Mouse (Mus musculus): ENCODE measurements at regions not wholly inside any gene's neighbourhood (a gene's known extent, or its start where the extent isn't known, plus 50 kb on each side); places are given as distances from the start of the nearest gene placed in this dataset.

DNA sequence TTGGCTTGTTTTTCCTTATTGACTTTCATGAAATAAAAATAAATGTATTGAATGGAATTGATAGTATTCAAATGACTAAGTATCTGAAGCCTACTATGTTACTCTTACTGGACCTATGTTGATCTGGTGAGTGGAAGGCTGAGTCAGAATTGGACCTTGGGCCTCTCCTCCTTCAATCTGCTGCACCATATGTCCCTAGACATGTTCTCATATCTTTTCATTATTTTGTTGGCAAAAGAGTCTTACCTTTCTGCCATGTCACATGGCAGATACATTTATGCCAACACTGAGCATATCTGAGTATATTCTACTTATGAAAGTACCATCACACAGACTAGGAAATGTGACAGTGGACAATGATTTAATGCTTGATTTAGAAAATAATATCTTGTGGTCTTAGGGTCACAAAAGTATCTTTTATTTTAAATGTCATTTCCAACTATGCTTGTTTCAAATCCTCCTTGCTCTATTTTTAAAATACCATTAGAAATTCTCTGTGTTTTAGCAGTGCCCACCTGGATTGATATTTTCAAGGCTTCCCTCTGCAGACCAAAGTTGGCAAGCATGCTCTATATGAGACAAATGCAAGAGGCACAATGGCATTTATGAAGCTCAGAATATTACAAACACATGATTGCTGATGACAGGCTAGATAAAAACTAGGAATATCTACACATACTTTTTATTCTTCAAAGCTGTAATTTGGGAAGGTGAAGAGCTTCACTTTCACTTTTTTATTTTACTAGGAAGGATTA lies 825.7 kb downstream of the Rfpl4b start:
- TF ChIP-seq CTCF (IDR thresholded peaks at IDR 0.05): no peak
- POLR2A ChIA-PET: no interaction called here
- H3K27me3 ChIP-seq: no peaks in the 10 kb centered on the region
- DNase-seq (ENCODE audit: low read depth, low spot score) (no peak), ATAC-seq (no peak)
- CTCF ChIA-PET: no interaction called here
- in situ Hi-C loops (cut with MboI; ENCODE audit: low pct_unique_long_range_greater_than_20kb): no loop called here

- DNase-seq (ENCODE audit: low read depth, low spot score) (no peak), ATAC-seq (no peak)
- ChIA-PET POLR2A (no interaction called here), CTCF (no interaction called here)
- in situ Hi-C loops (cut with MboI; ENCODE audit: low pct_unique_long_range_greater_than_20kb): no loop called here
- TF ChIP-seq CTCF (IDR thresholded peaks at IDR 0.05): no peak
- no peaks in the 10 kb centered on the region for H3K27me3 ChIP-seq
Observed at GRCm38 (mm10) chr10:37988297-37989263, 833.0 kb downstream of the Rfpl4b start.

DNA sequence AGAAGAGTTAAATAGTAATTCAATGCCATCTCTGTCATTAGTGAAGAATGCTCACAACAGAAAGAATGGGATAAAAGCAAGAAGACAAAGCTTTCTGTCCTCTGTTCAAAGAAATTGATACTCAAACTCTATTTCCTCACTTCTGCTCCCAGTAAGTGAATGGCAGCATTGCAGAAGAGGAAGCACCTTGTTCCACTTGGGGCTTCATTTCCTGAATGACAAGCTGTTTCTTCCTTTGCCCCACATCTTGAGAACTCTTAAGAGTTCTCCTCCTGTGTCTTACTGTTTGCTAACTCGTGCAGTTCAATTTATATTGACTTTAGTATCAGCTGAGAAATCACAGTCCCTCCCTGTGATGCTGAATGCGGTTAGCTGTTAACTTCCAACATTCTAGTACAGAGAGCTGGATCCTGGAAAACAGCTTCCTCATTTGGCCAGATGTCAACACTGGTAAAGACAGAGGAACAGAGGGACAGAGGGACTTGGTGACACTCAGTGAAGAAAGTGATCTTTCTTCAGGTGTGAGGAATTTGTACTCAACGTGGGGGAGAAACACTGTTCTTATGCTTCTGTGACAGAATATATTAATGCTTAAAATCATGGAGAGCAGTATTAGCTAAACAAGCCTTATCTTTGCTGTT lies 840.3 kb upstream of the Marcks start:
- ChIA-PET CTCF (no interaction called here), POLR2A (interaction anchor here (0.6 kb wide), 1 partner anchor 29 kb away, joined by 4 read pairs; no protein-coding TSS in a partner anchor)
- no peaks in the 10 kb centered on the region for H3K27me3 ChIP-seq
- no peak for ATAC-seq
- in situ Hi-C loops (cut with MboI; ENCODE audit: low pct_unique_long_range_greater_than_20kb): no loop called here
- no peak for TF ChIP-seq CTCF (IDR thresholded peaks at IDR 0.05)
- no peak for DNase-seq (ENCODE audit: low read depth, low spot score)

DNA sequence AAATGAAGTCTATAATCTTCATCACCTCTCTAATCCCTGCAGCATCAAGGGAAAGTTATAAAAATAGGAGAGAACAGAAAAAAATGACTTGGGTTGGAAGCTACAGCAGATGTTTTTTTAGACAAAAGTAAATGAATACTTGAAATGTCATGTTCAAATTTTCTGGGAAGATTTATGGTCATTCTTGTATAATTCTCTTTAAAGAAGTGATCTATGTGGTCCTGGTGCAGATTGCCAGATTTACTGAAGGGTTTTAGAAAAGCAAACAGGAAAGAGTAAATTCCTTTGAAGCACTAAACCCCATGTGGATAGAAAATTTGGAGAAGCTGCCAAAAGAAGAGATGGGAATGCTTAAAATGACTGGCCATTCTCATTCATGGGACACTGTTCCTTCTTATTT lies 821.3 kb upstream of the Marcks start:
- ATAC-seq (no peak), DNase-seq (ENCODE audit: low read depth, low spot score) (no peak)
- H3K27me3 ChIP-seq: no peaks in the 10 kb centered on the region
- POLR2A ChIA-PET: no interaction called here
- in situ Hi-C loops (cut with MboI; ENCODE audit: low pct_unique_long_range_greater_than_20kb): no loop called here
- TF ChIP-seq CTCF (IDR thresholded peaks at IDR 0.05): no peak
- CTCF ChIA-PET: interaction anchor here (1.0 kb wide), 1 partner anchor 16 kb away, joined by 4 read pairs; no protein-coding TSS in a partner anchor

GRCm38 (mm10) chr10:37914780-37915179 lies 776.1 kb upstream of the Marcks start:
- in situ Hi-C loops (cut with MboI; ENCODE audit: low pct_unique_long_range_greater_than_20kb): no loop called here
- no peak for TF ChIP-seq CTCF (IDR thresholded peaks at IDR 0.05)
- ChIA-PET CTCF (no interaction called here), POLR2A (interaction anchor here (0.5 to 0.7 kb wide), 2 partner anchors 120 to 320 kb away, joined by 3 read pairs; no protein-coding TSS in a partner anchor)
- ATAC-seq: no peak
- no peak for DNase-seq (ENCODE audit: low read depth, low spot score)
- no peaks in the 10 kb centered on the region for H3K27me3 ChIP-seq

DNA sequence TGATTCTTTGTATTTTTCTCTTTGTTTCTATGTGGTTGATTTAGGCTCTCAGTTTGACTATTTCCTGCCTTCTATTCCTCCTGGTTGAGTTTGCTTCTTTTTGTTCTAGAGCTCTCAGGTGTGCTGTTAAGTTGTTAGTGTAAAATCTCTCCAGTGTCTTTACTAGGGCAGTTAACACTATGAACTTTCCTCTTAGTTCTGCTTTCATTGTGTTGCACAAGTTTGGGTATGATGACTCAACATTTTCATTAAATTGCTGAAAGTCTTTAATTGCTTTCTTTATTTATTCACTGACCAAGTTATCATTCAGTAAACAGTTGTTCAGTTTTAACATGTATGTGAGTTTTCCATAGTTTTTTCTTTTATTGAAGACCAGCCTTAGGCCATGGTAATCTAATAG lies 772.9 kb upstream of the Marcks start:
- H3K27me3 ChIP-seq: no peaks in the 10 kb centered on the region
- CTCF ChIA-PET: no interaction called here
- TF ChIP-seq CTCF (IDR thresholded peaks at IDR 0.05): no peak
- ATAC-seq (no peak), DNase-seq (ENCODE audit: low read depth, low spot score) (no peak)
- POLR2A ChIA-PET: no interaction called here
- in situ Hi-C loops (cut with MboI; ENCODE audit: low pct_unique_long_range_greater_than_20kb): no loop called here

GRCm38 (mm10) chr10:37908276-37908675 lies 769.6 kb upstream of the Marcks start:
- TF ChIP-seq CTCF (IDR thresholded peaks at IDR 0.05): no peak
- no peak for ATAC-seq

DNA sequence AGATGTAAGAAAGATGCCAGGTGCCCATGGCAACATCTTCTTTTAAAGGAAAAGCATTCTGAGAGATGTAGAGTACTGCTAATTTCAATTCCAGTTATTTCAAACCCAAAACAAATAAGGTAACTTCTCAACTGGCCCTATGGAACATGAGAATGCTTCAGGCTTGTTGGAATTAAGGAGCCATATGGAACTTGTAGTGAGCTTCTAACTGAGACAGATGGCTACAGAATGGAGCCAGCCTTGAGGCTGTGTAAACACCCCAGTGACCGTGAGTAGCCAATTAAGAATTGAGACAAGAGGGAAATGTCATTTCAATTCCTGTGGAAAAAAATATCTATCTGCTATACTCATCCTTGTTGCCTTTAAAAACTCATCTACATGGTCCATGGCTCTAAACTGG lies 769.0 kb upstream of the Marcks start:
- TF ChIP-seq CTCF (IDR thresholded peaks at IDR 0.05): no peak
- DNase-seq (ENCODE audit: low read depth, low spot score) (no peak), ATAC-seq (no peak)
- H3K27me3 ChIP-seq: no peaks in the 10 kb centered on the region
- CTCF ChIA-PET: no interaction called here
- in situ Hi-C loops (cut with MboI; ENCODE audit: low pct_unique_long_range_greater_than_20kb): no loop called here
- POLR2A ChIA-PET: no interaction called here

More at GRCm38 (mm10) chr10:37908276-37908675, 769.6 kb upstream of the Marcks start:
- H3K27me3 ChIP-seq: no peaks in the 10 kb centered on the region
- ChIA-PET POLR2A (no interaction called here), CTCF (no interaction called here)
- DNase-seq (ENCODE audit: low read depth, low spot score): no peak
- in situ Hi-C loops (cut with MboI; ENCODE audit: low pct_unique_long_range_greater_than_20kb): no loop called here

- POLR2A ChIA-PET: no interaction called here
- in situ Hi-C loops (cut with MboI; ENCODE audit: low pct_unique_long_range_greater_than_20kb): no loop called here
- CTCF ChIA-PET: no interaction called here
- ATAC-seq (no peak), DNase-seq (ENCODE audit: low read depth, low spot score) (no peak)
- TF ChIP-seq CTCF (IDR thresholded peaks at IDR 0.05): no peak
- no peaks in the 10 kb centered on the region for H3K27me3 ChIP-seq
Observed at GRCm38 (mm10) chr10:37887961-37888360, 749.2 kb upstream of the Marcks start.

DNA sequence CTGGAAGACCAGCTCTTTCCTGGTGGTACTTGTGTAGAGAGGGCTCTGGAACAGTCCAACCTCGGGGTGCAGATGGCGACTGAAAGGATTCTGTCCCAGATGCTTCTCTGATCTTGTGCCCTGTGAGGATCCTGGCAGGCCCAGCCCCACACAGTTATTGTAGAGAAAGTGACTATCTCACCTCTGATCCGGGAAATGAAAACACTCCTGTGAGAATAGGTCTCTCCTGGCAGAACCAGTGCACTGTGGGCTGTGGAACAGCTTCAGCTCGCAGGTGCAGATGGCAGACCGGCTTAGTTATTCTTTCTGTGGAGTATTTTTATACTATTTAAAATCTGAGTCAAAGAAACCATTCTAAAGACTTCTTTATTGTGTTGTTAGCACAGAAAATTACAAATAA lies 742.1 kb upstream of the Marcks start:
- POLR2A ChIA-PET: no interaction called here
- in situ Hi-C loops (cut with MboI; ENCODE audit: low pct_unique_long_range_greater_than_20kb): no loop called here
- no peaks in the 10 kb centered on the region for H3K27me3 ChIP-seq
- ATAC-seq (no peak), DNase-seq (ENCODE audit: low read depth, low spot score) (no peak)
- no peak for TF ChIP-seq CTCF (IDR thresholded peaks at IDR 0.05)
- CTCF ChIA-PET: no interaction called here

DNA sequence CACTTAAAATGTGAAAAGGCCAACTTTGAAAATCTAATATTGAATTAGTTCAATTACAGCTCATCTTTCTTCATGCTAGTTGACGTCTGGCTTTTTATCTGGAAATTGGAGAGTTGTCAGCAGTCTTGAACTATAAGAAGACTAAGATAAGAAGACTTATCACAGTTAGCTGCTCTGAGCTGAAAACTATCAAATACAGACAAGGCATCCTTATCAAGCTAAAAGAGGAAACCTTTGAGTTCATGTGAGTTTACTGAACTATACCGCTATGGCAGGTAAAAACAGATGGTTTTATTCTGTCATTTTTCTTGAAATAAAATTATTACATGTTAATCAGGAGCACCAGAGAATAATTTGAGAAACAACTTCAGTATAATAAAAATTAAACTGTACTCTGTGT lies 735.2 kb upstream of the Marcks start:
- no peak for TF ChIP-seq CTCF (IDR thresholded peaks at IDR 0.05)
- H3K27me3 ChIP-seq: no peaks in the 10 kb centered on the region
- DNase-seq (ENCODE audit: low read depth, low spot score): no peak
- ATAC-seq: no peak
- CTCF ChIA-PET: no interaction called here
- POLR2A ChIA-PET: no interaction called here
- in situ Hi-C loops (cut with MboI; ENCODE audit: low pct_unique_long_range_greater_than_20kb): no loop called here
